Mouse (Mus musculus): ENCODE data around the gene Hic1.

Gene Hic1

DNA sequence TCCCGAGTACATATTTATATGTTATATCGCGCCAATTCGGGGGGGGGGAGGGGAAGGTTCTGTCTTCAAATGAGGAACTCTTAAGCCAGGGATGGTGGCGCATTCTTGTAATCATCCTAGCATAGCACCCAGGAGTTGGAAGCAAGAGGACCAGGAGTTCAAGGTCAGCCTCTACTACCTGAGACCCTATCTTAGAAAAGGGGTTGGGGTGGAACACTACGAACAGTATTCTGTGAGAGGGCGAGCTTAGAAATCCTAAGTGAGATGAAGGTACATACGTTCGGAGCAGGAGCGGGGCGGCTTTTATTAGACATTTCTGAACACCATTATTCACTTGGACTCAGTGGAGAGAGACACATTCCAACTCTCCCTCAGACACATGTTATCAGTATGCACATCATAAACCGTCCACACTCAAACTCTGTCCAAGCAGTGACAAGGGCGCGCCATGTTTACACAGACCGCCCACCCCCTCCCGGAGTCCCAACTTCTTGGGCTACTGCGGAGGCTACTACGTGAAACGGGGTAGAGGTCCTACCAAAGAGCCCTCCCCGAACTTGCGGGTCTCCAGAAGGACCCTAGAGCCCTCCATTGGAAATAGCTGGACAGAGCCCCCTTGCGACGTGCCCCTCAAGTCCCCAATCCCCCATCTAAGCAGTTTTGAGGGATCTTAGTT is at the start of gene Hic1:
Gene Hic1 (minus strand): TSS at position 115 of the 676 bp plus-strand sequence.
- DNase-seq: peak; percentile 37

GRCm38 (mm10) chr11:75214081-75214950 is 45.0 kb upstream of the Hic1 start:
- no peak for DNase-seq

DNA sequence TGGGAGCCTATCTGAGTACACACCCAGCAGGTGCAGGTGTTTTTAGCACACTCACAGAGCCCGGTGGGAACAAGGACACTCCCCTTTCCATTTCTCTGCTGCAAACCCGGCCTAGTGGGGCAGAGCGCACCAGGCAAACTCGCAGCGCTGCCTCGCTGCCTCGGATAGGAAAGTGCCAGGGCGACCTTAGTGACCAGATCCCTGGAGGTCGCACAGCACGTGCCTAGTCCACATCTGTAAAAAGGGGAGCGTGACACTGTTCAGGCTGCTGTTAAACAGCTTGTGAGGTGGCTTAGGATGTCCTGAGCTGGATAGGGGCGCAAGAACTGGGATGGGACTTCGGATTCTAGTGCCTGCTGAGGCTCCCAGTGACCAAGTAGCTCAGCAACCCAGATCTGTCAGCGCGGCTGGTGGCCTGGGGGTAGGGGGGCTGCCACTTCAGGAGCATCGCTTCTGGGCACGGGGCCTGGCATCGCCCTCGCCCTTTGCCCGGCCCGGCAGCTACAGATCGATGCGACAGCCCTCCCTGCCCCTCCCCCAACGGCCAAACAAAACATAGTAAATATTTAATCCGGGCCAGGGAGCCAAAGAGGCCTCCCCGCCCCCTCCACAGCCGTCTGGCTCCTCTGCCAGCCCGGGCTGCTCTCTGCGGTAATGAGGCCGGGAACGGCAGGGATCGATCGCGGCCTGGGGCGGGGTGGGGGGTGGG is 44.2 kb upstream of the Hic1 start:
- peak; percentile 47 for DNase-seq

GRCm38 (mm10) chr11:75212876-75213275 is 43.6 kb upstream of the Hic1 start:
- DNase-seq: no peak

- DNase-seq: peak; percentile 36
These were observed 42.8 kb upstream of the Hic1 start for GRCm38 (mm10) chr11:75212031-75212667.

GRCm38 (mm10) chr11:75210755-75211154 is 41.4 kb upstream of the Hic1 start:
- DNase-seq: no peak

DNA sequence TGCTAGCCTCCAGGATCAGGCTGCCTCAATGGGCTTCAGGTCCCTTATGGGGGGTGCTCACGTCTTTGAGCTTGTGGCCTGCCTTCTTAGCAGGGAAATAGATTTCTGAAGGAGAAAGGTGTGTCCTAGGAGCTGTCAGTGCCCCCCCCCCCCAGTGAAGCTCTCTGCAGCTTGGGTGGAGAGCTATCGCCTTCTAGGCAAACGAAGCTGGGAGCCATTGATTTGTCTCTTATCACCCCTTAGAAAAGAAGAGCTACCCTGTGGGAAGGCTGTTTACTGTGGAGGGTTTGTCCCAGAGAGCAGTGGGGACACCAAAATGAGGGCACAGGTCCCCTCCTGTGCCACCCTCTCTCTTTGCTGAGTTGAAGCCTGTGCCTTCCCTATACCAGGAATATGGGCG is 40.8 kb upstream of the Hic1 start:
- DNase-seq: no peak

GRCm38 (mm10) chr11:75209363-75209762 is 40.0 kb upstream of the Hic1 start:
- DNase-seq: no peak

- DNase-seq: no peak
These were observed 37.0 kb upstream of the Hic1 start for GRCm38 (mm10) chr11:75206347-75206746.

DNA sequence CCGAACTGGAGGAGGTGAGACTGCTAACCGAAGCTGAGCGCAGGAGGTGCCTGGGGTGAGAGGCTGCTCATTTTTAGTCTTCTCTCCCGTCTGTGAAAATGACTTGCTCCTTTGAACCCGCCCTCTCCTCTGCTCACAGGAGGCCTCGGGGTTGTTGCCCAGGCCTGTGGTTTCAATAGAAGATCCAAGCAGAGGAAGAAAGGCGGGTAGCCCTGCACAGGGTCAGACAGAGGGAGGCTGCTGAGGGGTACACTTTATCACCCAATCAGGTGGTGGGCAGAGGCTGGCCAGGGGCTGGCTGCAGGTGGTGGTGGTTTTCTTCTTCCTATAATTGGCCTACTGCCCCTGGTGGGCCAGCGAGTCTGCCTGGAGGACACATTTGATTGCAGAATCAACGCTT is 35.2 kb upstream of the Hic1 start:
- DNase-seq: no peak

DNA sequence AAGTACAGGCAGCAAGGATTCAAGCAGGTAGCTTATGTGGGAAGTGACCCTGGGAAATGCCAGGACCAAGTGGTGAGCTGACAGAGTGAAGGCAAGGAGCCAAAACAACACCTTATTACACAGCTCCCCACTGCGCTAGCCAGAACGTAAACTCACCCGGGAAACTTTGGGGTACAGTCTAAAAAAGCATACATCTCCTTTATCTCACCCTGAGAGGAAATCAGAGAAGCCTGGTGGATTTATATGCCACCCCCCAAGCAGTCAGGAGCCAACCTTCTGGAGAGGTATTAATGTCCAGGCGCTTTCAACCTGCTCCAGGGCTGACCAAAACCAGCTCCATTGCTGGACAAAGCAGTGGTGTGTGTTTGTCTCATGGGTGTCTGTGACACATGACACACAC is 34.6 kb upstream of the Hic1 start:
- no peak for DNase-seq

DNA sequence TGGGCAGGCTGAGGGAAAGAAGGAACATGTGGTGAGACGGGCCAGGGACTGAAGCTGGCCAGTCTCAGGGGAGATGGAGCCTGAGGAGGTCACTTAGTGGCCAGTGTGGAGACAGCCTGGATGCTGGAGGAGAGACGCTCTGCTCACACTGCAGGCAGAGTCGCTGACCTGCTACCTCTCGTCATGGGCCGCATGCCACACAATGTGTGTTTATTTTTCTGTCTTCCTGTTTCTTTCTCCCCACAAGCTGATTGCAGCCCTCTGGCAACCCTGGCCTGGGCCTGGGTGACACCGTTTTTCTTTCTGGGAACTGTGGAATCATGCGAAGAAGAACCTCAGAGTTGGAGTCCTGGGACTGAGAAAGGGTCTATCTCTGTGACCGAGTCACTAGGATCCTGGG is 32.4 kb upstream of the Hic1 start:
- no peak for DNase-seq

GRCm38 (mm10) chr11:75200935-75201334 is 31.6 kb upstream of the Hic1 start:
- no peak for DNase-seq

DNA sequence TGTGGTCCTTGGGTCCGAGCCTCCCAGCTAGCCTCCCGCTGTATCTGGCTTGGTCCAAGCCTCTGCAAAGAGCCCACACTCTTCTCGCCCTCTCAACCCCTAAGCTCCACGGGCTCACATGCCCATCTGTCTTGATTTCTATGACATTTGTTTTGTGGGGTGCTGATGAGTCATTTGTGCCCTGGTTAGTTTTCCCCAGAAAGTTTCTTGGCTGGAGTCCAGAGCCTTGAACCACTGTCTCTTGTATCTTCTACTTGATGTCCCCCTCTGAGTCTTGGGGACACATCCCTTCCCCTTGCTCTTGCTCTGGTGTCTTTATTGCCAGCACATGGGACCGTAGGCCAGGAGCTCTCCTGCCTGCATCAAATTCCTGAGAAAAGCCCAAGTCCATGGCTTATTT is 30.6 kb upstream of the Hic1 start:
- DNase-seq: no peak

- no peak for DNase-seq
These were observed 29.5 kb upstream of the Hic1 start for GRCm38 (mm10) chr11:75198792-75199191.

DNA sequence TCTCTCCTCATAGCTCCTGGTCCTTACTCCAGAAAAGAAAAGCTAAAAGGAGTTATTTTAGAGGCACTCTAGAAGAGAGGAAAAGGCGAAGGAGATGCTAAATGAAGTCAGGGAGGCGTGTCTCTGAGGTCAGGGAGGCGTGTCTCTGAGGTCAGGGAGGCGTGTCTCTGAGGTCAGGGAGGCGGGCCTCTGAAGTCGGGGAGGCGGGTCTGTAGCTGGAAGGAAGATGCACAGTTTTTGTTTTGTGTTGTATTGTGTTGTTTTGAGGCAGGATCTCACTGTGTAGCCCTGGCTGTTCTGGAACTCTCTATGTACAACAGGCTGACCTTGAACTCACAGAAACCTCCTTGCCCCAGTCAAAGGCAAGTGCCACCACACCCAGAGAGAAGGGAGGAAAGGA is 28.6 kb upstream of the Hic1 start:
- DNase-seq: no peak

DNA sequence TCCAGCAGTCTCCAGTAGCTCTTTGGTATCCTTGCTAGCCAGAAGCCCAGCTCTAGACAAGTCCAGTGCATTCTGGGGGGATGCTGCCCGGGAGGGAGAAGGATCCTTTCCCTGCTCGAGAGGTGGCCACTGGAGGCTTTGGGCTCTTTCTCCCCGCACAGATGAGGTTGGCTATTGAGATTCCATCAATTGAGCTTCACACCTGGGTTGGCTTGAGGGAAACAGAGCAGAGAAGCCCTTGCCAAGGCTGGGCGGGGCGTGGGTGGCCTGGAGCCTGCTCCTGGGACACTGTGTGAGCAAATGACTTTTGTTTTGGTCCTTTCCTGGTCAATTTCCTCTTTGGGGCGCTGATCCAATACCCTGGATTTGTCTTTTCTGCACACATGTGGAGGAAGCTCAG is 26.8 kb upstream of the Hic1 start:
- no peak for DNase-seq

- DNase-seq: peak; percentile 37
These were observed 25.6 kb upstream of the Hic1 start for GRCm38 (mm10) chr11:75194850-75195461.

DNA sequence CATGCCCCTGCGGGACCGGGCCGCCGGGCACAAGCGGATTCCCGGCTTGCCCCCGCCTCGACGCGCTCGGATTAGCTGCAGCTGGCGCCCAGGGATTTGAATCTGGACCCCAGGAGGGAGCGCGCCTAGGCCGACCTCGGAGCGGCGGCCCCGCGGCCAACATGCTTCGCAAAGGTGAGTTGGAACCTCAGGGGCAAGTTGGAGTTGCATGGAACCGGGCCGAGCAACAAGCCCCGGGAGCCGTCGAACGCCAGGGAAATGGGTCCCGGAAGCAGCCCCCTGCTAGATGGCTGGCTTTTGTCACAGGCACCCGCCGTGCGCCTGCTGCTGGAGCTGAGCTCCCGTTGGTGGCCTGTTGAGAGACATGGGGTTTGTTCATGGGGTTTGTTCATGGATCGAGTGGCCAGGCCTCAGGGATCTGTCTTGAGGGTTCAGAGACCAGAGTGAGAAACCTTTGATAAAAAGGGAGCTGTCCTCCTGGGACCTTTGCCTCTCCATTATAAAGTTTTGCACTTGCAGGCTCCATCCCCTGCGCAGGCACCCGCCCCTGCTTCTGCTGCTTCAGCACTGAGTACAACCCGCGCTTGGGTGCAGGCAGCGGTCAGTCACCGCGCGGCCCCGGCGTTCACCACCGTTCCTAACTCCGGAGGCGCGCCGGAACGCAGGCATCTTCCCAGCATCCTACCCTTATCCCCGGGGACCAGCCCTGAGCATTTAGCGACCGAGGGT is 25.0 kb upstream of the Hic1 start:
- DNase-seq: peak; percentile 26

DNA sequence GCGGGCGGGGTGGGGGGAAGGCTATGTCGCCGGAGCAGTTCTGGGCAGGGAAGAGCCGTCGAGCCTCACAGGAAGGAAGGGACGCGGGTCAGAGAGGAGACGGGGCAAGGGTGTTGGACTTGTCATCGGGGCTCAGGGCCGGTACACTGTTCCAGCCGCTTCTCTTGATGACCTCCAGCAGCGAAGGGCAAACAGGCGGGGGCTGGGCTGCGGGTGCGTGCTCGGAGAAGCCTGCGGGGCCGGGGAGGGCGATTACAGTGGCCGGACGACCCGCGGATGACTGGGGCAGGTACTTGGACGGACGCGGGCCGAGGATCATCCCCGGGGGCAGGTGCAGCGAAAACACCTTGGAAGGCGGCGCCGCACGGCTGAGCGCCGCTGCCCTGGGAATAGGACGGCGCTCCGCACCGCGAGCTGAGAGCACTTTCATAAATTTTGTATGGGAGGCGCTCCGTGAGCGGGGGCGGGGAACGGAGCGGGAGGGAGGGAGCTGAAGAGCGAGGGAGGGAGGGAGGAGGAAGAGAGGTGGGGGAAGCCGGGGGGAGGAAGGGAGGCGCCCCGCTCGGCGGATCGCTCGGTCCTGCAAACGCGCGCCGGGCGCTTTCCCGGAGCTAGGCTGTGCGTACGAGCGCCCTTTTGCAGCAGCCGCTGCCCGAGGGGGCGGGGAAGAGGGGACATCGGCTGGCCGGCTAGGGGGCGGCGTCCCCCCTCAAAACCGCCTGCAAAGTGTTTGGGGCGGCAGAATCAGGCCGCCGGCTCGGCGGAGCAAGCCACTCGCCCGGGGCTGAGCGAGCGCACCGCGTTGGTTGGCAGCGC is 24.1 kb upstream of the Hic1 start, which contains the start of gene Rtn4rl1:
Gene Rtn4rl1 (plus strand): TSS at position 528 of the 816 bp plus-strand sequence.
- DNase-seq: peak; percentile 68

All from right cerebral cortex, postnatal 4 days (tissue).